Mouse (Mus musculus) CD8-positive naive resting alpha-beta T cell, adult 57 days (primary cell): ENCODE results near the gene Pald1. TPM values are rescaled to one million over a fixed set of nuclear protein-coding genes. Genes with fewer than 3 reads are reported as not detected.

Experiments
- total RNA-seq: library from RNA; stranded (reverse); gene quantifications from one replicate; pipeline ENCODE4 v1.2.4, GENCODE M21; 2023

Pald1 gene
- total RNA-seq: 0.31 TPM

GRCm38 (mm10) chr10:61383021-61383714 is at the start of gene Pald1:
Gene Pald1, minus strand, starts transcription at chr10:61383530.

GRCm38 (mm10) chr10:61417672-61418071 is 34.3 kb upstream of the Pald1 start, which contains the start of gene Nodal:
Gene Nodal, plus strand, starts transcription at chr10:61417972.

GRCm38 (mm10) chr10:61297477-61297876 is 85.9 kb downstream of the Pald1 start, which contains the start of gene Prf1:
Gene Prf1, plus strand, starts transcription at chr10:61297833.

GRCm38 (mm10) chr10:61273081-61273843 is 110.1 kb downstream of the Pald1 start, which contains the start of gene Adamts14:
Gene Adamts14, minus strand, starts transcription at chr10:61273438.

Other genes starting within 250 kb of the Pald1 start
- gene Sgpl1, start 235.8 kb downstream of the Pald1 start, total RNA-seq: 44.9 TPM
- gene Tbata, start 211.6 kb downstream of the Pald1 start, total RNA-seq: not detected
- gene Adamts14, start 110.1 kb downstream of the Pald1 start, total RNA-seq: 2.6 TPM
- 82.3 TPM for gene Prf1, start 85.7 kb downstream of the Pald1 start, total RNA-seq
- not detected for gene Nodal, start 34.4 kb upstream of the Pald1 start, total RNA-seq
- gene Eif4ebp2, start 69.1 kb upstream of the Pald1 start, total RNA-seq: 144 TPM
- gene Lrrc20, start 92.3 kb upstream of the Pald1 start, total RNA-seq: 7.8 TPM
- not detected for gene Npffr1, start 212.0 kb upstream of the Pald1 start, total RNA-seq